Mouse (Mus musculus): ENCODE results near the gene Clec2i. TPM values are rescaled to one million over a fixed set of nuclear protein-coding genes. Genes with fewer than 3 reads are reported as not detected.
A peak's percentile ranks its signal among the peaks of the same experiment; 100 is the strongest.

Clec2i gene
- polyA plus RNA-seq, 1 experiment: 9.6 TPM

DNA sequence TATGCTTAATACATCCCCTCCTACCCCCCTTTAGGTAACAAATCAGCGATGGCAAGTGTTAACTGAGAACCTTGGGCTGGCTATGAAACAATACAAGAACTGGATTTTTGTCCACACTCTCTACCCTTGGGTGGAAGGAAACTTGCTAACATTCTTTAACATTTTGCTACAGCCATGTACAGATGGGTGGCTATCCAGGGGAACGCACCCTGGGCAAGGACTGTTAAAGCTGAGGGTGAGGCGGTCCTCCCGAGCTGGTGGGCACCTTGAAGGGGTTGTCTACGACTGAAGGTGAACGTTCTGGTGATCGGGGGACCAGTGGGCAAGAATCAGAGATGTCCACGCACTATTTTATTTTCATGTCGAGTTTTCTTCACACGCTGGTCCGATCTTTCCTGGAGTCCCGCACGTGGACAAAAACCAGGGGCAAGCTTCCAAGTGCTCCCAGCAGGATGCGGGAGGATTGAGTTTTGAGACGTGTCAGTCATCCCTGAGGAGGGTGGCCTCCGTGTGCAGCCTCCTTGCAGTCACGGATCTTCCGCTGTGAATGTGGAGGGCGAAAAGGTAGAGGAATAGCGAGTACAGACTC, 44.9 kb upstream of the Clec2i start:
- H3K27ac ChIP-seq (ENCODE audit: insufficient read depth, low read length): peak overlapping the region; percentile 95
- 2% methylated on average over 20 of the region's 20 CpGs for WGBS
- DNase-seq (ENCODE audit: low read depth in 1 of 2, low spot score in 2 of 2): peak in 1 of 2 experiments; percentile 27
- TF ChIP-seq CTCF (IDR thresholded peaks at IDR 0.05; ENCODE audit: extremely low read depth, insufficient read depth, insufficient read length, insufficient replicate concordance) (no peak), POLR2A (IDR thresholded peaks at IDR 0.05; ENCODE audit: low read depth, low read length) (no peak)
- H3K4me3 ChIP-seq (ENCODE audit: extremely low read depth, insufficient read depth, insufficient read length): peak overlapping the region; percentile 78
- peaks cover 8% of the 10 kb centered on the region for H3K4me1 ChIP-seq (ENCODE audit: control insufficient read depth, insufficient read depth, insufficient read length)
- no peaks in the 10 kb centered on the region for H3K27me3 ChIP-seq (ENCODE audit: control insufficient read depth, insufficient read depth, low read length)
- no peaks in the 10 kb centered on the region for H3K36me3 ChIP-seq (ENCODE audit: control insufficient read depth, insufficient read depth, low read length)

DNA sequence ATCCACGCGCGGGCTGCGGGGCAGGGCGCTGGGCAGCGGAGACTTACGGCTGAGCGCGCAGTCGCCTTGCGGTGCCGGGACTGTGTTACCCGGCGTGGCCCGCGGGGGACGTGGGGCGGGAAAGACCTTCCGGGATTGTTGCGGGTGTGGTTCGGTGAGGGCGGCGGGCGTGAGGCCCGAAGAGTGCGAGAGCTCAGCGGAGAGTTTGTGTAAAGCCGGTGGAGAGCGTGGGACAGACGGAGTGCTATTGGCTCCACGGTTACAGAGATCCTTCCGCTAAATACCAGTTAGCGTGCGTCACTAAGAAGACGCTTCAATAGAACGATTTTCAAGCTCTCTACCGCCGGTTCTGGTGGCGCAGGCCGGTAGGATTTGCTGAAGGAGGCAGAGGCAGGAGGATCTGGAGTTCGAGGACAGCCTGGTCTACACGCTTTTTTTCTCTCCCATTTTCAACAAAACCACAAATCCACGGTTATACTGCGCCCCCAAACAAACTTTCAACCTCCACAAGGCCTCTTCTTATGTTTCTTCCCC, 44.4 kb upstream of the Clec2i start:
- TF ChIP-seq CTCF (IDR thresholded peaks at IDR 0.05; ENCODE audit: extremely low read depth, insufficient read depth, insufficient read length, insufficient replicate concordance) (no peak), POLR2A (IDR thresholded peaks at IDR 0.05; ENCODE audit: low read depth, low read length) (no peak; the same call in 1 of the 2 replicates)
- Histone ChIP-seq H3K4me3 (ENCODE audit: extremely low read depth, insufficient read depth, insufficient read length) (peak overlapping the region; percentile 78), H3K27ac (ENCODE audit: insufficient read depth, low read length) (peak overlapping the region; percentile 95), H3K4me1 (ENCODE audit: control insufficient read depth, insufficient read depth, insufficient read length) (peaks cover 5% of the 10 kb centered on the region), H3K27me3 (ENCODE audit: control insufficient read depth, insufficient read depth, low read length) (no peaks in the 10 kb centered on the region), H3K36me3 (ENCODE audit: control insufficient read depth, insufficient read depth, low read length) (no peaks in the 10 kb centered on the region)
- DNase-seq (ENCODE audit: low read depth in 1 of 2, low spot score in 2 of 2): peak; percentile 82 to 97
- under 1% methylated on average over 44 of the region's 44 CpGs for WGBS

DNA sequence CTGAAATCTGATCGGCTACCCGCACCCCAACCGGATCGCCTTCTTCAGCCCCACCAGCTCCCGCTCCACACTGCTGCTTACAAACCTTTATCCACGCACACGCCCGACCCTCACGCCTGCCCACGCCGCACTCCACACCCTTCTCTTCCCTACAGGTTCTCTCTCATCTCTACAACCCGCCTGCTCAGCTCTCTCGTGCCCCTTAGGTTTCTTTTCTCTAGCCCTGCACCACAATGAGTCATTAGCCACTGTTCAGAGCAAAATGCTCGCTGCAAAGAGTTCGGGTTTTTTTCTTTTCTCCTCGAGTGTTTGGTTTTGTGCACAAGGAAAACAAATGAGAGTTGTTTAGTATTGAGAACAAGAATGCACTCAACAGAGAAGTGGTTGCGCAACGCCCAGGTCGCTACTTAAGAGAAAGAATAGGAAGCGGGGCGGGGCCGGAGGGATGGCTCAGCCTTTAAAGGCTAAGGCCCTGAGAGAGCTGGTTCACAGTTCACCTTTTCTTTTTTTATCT, 43.9 kb upstream of the Clec2i start:
- Histone ChIP-seq H3K4me3 (ENCODE audit: extremely low read depth, insufficient read depth, insufficient read length) (peak overlapping the region; percentile 78), H3K4me1 (ENCODE audit: control insufficient read depth, insufficient read depth, insufficient read length) (peaks cover 5% of the 10 kb centered on the region), H3K36me3 (ENCODE audit: control insufficient read depth, insufficient read depth, low read length) (no peaks in the 10 kb centered on the region), H3K27me3 (ENCODE audit: control insufficient read depth, insufficient read depth, low read length) (no peaks in the 10 kb centered on the region), H3K27ac (ENCODE audit: insufficient read depth, low read length) (peak overlapping the region; percentile 95)
- peak; percentile 50 to 77 for DNase-seq (ENCODE audit: low read depth in 1 of 2, low spot score in 2 of 2)
- 1% methylated on average over 22 of the region's 22 CpGs for WGBS
- TF ChIP-seq POLR2A (IDR thresholded peaks at IDR 0.05; ENCODE audit: low read depth, low read length) (no peak), CTCF (IDR thresholded peaks at IDR 0.05; ENCODE audit: extremely low read depth, insufficient read depth, insufficient read length, insufficient replicate concordance) (no peak)

DNA sequence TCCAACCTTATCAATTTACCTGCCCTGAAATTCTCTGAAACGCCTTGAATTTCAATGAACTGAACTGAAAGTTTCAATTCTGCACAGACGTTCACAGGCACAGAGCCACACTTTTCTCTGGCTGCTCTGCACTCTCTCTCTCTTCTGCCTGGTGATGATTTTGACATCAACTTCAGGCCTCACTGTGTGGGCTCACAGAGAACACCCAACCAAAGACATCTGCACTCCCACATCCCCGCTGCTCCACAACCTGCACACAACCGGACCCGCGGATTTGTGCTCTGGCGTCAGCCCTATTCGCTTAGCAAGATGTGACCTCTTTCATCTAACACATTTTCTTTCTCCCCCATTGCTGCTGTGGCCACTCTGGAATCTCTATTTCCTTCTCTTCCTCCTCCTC, 43.3 kb upstream of the Clec2i start:
- WGBS: 24% methylated on average over 8 of the region's 8 CpGs
- H3K27ac ChIP-seq (ENCODE audit: insufficient read depth, low read length): peak overlapping the region; percentile 58
- H3K4me3 ChIP-seq (ENCODE audit: extremely low read depth, insufficient read depth, insufficient read length): no peak overlapping the region; the same call in 1 of the 2 replicates
- TF ChIP-seq CTCF (IDR thresholded peaks at IDR 0.05; ENCODE audit: extremely low read depth, insufficient read depth, insufficient read length, insufficient replicate concordance) (no peak), POLR2A (IDR thresholded peaks at IDR 0.05; ENCODE audit: low read depth, low read length) (no peak)
- DNase-seq (ENCODE audit: low read depth in 1 of 2, low spot score in 2 of 2): no peak
- H3K36me3 ChIP-seq (ENCODE audit: control insufficient read depth, insufficient read depth, low read length): peaks cover 2% of the 10 kb centered on the region; the same call in 1 of the 2 replicates
- no peaks in the 10 kb centered on the region for H3K27me3 ChIP-seq (ENCODE audit: control insufficient read depth, insufficient read depth, low read length)
- H3K4me1 ChIP-seq (ENCODE audit: control insufficient read depth, insufficient read depth, insufficient read length): peaks cover 5% of the 10 kb centered on the region

DNA sequence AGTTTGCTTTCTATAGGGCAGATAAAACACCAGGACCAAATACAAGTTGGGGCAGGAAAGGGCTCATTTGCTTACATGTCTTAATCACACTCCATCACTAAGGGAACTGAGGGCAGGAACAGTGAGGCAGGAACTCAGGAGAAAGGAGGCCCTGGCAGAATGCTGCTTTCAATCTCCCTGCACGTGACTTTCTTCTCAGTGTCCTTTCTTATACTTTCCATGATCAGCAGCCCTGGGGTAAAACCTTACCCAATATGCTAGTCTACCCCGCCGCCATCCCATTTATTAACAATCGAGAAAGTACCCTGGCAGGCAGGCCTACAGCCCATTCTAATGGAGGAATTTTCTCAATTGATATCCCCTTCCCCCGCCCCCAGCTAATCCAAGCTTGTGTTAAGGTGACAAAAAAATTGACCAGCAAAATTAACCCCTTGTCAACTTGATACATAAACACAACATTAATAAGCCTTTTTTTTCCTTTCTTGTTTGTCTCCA, 42.8 kb upstream of the Clec2i start:
- Histone ChIP-seq H3K27ac (ENCODE audit: insufficient read depth, low read length) (no peak overlapping the region; the same call in 1 of the 2 replicates), H3K4me3 (ENCODE audit: extremely low read depth, insufficient read depth, insufficient read length) (no peak overlapping the region), H3K4me1 (ENCODE audit: control insufficient read depth, insufficient read depth, insufficient read length) (peaks cover 5% of the 10 kb centered on the region), H3K36me3 (ENCODE audit: control insufficient read depth, insufficient read depth, low read length) (peaks cover 3% of the 10 kb centered on the region; the same call in 1 of the 2 replicates), H3K27me3 (ENCODE audit: control insufficient read depth, insufficient read depth, low read length) (no peaks in the 10 kb centered on the region)
- WGBS: 84% methylated on average over 5 of the region's 5 CpGs
- no peak for DNase-seq (ENCODE audit: low read depth in 1 of 2, low spot score in 2 of 2)
- no peak for TF ChIP-seq POLR2A (IDR thresholded peaks at IDR 0.05; ENCODE audit: low read depth, low read length)
- no peak for TF ChIP-seq CTCF (IDR thresholded peaks at IDR 0.05; ENCODE audit: extremely low read depth, insufficient read depth, insufficient read length, insufficient replicate concordance)

DNA sequence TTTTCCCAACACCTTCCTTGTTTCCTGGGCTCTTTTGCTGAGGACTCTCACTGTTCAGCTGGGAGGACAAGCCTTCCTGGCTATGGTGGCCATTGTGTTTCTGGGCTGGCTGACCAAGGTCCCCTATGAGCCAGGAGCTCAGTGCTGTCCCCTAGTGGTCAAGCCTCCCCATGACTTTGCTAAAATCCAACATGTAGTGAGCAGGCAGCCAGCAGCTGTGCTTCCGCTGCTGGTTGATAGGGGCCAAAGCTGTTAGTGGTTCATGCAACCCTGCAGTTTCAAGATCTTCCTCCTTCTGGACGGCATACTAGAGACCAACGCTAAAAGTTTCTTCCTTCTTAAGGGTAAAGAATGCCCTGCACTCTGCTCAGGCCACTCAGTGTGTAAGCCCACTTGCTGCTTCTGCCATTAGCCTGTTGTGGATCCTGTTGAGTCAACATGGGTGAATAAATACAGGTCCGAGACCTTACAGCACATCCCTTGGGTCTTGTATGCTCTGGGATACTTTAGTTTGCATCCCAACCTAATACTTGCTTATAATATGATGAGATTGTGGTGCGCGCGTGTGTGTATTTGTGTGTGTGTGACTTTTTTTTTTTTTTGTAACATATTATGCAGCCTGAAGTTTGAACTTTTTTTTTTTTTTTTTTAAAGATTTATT, 41.9 kb upstream of the Clec2i start:
- Histone ChIP-seq H3K4me3 (ENCODE audit: extremely low read depth, insufficient read depth, insufficient read length) (no peak overlapping the region), H3K27ac (ENCODE audit: insufficient read depth, low read length) (peak overlapping the region; percentile 31; the same call in 1 of the 2 replicates), H3K27me3 (ENCODE audit: control insufficient read depth, insufficient read depth, low read length) (no peaks in the 10 kb centered on the region), H3K4me1 (ENCODE audit: control insufficient read depth, insufficient read depth, insufficient read length) (peaks cover 5% of the 10 kb centered on the region), H3K36me3 (ENCODE audit: control insufficient read depth, insufficient read depth, low read length) (peaks cover 3% of the 10 kb centered on the region; the same call in 1 of the 2 replicates)
- TF ChIP-seq POLR2A (IDR thresholded peaks at IDR 0.05; ENCODE audit: low read depth, low read length): no peak
- peak; percentile 80; the same call in 1 of the 2 replicates for TF ChIP-seq CTCF (IDR thresholded peaks at IDR 0.05; ENCODE audit: extremely low read depth, insufficient read depth, insufficient read length, insufficient replicate concordance)
- 30% methylated on average over 7 of the region's 7 CpGs for WGBS
- peak; percentile 75 to 88 for DNase-seq (ENCODE audit: low read depth in 1 of 2, low spot score in 2 of 2)

Data from spleen, adult 2 months (tissue).